Mouse (Mus musculus) cerebellum, adult 11-12 months (tissue): Measurements from ENCODE around the gene Gm47996.
"Not testable (repeated sequence)": the region's sequence is repeated elsewhere in the genome, so short reads cannot be mapped to it uniquely, and the experiment has no call there.

Experiments
- DNase-seq: peaks from one replicate; pipeline ENCODE4 v3.0.0; 2022

Gene Gm47996

GRCm38 (mm10) chr1:151208944-151209343 is 987 bp upstream of the Gm47996 start:
- DNase-seq, result not testable (repeated sequence)

GRCm38 (mm10) chr1:151211666-151212065 is 1.7 kb downstream of the Gm47996 start:
- DNase-seq, result not testable (repeated sequence)

GRCm38 (mm10) chr1:151214862-151215261 is 4.9 kb downstream of the Gm47996 start:
- DNase-seq, result no peak

GRCm38 (mm10) chr1:151215985-151216384 is 6.1 kb downstream of the Gm47996 start:
- no peak for DNase-seq

- DNase-seq, result no peak
Measured at GRCm38 (mm10) chr1:151216417-151216816, 6.5 kb downstream of the Gm47996 start.

GRCm38 (mm10) chr1:151219045-151219444 is 9.1 kb downstream of the Gm47996 start:
- DNase-seq, result no peak

GRCm38 (mm10) chr1:151220098-151220497 is 10.2 kb downstream of the Gm47996 start:
- DNase-seq, result no peak

- DNase-seq, result no peak
Measured at GRCm38 (mm10) chr1:151222561-151223267, 12.8 kb downstream of the Gm47996 start.

GRCm38 (mm10) chr1:151223377-151223776 is 13.4 kb downstream of the Gm47996 start:
- no peak for DNase-seq

- no peak for DNase-seq
Measured at GRCm38 (mm10) chr1:151224536-151224935, 14.6 kb downstream of the Gm47996 start.

GRCm38 (mm10) chr1:151227506-151227905 is 17.6 kb downstream of the Gm47996 start:
- no peak for DNase-seq

GRCm38 (mm10) chr1:151228320-151228989 is 18.5 kb downstream of the Gm47996 start:
- no peak for DNase-seq

GRCm38 (mm10) chr1:151232346-151232745 is 22.4 kb downstream of the Gm47996 start:
- no peak for DNase-seq

- no peak for DNase-seq
Measured at GRCm38 (mm10) chr1:151233756-151234155, 23.8 kb downstream of the Gm47996 start.

- no peak for DNase-seq
Measured at GRCm38 (mm10) chr1:151235574-151235973, 25.6 kb downstream of the Gm47996 start.

- no peak for DNase-seq
Measured at GRCm38 (mm10) chr1:151236141-151236930, 26.4 kb downstream of the Gm47996 start.

- no peak for DNase-seq
Measured at GRCm38 (mm10) chr1:151237780-151238179, 27.8 kb downstream of the Gm47996 start.

GRCm38 (mm10) chr1:151243332-151243731 is 33.4 kb downstream of the Gm47996 start:
- no peak for DNase-seq

GRCm38 (mm10) chr1:151244013-151244412 is 34.1 kb downstream of the Gm47996 start:
- DNase-seq, result no peak

GRCm38 (mm10) chr1:151244761-151245160 is 34.8 kb downstream of the Gm47996 start:
- no peak for DNase-seq

GRCm38 (mm10) chr1:151245165-151245564 is 35.2 kb downstream of the Gm47996 start:
- no peak for DNase-seq

- no peak for DNase-seq
Measured at GRCm38 (mm10) chr1:151245846-151246245, 35.9 kb downstream of the Gm47996 start.

GRCm38 (mm10) chr1:151250109-151250508 is 40.2 kb downstream of the Gm47996 start:
- no peak for DNase-seq
